Mouse (Mus musculus) erythroblast, embryonic 14.5 days (primary cell): ENCODE data around the gene Tmco3.

ENCODE experiments used
- GATA1 ChIP-seq: IDR thresholded peaks from 2 replicates; pipeline ENCODE4 v1.6.1; 2012; ENCODE audit warnings: low read length, inconsistent platforms, mixed read lengths
- TAL1 ChIP-seq: IDR thresholded peaks from 3 replicates; pipeline ENCODE4 v1.6.1; 2012; ENCODE audit warnings: low read length, inconsistent platforms, mixed read lengths

DNA sequence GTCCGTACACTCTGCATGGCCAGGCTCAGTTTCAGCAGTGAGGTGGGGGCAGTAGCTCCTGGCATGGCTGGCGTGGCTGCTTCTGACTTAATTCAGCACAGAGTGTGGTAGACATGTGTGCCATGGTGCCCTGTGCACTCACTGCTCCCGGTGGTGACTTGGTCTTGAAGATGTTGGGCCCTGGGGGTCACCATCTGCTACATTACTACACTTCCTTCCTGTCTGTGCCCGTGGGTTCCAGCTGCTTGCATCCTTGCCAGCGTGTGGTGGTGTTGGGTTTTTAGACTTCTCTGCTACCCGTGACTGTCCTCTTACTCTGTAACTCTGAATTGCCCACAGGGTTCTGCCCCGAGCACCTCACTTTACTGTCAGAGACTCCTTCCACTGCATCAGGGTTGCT lies 72.2 kb downstream of the Tmco3 start:
- TF ChIP-seq GATA1 (no peak), TAL1 (no peak)
